Mouse (Mus musculus) MN1 (cell line): ENCODE data around the gene Lgr4.
A peak's percentile ranks its signal among the peaks of the same experiment; 100 is the strongest.

Experiments used
- DNase-seq: peaks from one replicate; pipeline ENCODE4 v3.0.0-alpha.2; 2016; ENCODE audit warnings: low spot score

The Lgr4 gene

DNA sequence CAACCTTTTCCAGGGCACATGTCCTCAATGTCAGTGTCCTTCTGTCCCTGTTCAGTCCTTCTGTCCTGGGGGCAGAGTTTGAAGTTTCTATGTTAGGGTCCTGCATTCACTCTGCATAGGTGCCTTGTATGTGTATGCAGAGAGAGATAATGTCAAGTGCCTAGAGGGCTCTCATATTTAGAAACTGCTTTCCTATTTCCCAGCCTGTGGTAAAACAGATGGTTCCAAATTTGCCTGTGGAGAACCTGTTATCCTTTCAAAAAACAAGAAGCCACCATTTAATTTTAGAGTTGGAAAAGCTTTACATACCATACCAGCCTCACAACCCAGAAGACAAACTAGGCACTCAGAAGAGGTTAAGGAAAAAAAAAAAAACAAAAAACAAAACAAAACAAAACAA is 32.1 kb downstream of the Lgr4 start:
- DNase-seq = no peak

DNA sequence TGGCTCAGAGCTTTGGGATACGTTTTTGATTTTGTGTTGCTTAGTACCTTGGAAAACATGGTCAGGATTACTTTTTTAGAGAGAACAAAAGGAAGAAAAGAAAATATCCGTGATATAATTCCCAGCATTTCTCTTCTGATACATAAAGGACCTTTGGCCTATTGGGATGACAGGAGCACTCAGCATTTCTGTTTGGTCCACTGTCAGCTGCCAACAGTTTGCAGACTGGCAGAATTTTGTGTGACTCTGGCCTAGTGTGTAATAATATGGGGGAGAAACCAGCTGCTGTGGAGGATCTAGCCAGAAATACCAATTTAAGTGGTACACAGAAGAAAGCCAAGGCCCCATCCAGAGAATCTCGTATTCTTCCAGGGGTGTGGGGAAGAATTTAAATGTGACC is 32.9 kb downstream of the Lgr4 start:
- DNase-seq = no peak

DNA sequence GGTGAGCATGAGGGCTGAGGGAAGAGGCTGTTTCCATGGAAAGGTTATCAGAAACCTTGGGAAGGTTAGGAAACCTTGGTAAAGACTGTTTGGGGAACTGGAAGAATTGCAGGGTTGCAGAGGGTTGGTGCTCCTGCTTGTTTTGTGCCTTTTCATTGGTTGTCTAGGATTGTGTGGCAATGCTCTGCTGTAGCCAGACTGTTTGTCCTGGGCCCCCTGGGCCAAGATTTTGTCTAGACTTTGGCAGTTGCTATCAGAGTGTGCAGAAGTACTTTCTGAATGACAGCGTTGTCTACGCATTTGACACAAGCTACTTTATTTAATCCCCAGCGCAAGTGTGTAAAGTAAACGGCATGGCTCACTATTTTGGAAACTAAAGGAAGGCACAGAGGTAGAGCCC is 33.6 kb downstream of the Lgr4 start:
- DNase-seq = no peak

DNA sequence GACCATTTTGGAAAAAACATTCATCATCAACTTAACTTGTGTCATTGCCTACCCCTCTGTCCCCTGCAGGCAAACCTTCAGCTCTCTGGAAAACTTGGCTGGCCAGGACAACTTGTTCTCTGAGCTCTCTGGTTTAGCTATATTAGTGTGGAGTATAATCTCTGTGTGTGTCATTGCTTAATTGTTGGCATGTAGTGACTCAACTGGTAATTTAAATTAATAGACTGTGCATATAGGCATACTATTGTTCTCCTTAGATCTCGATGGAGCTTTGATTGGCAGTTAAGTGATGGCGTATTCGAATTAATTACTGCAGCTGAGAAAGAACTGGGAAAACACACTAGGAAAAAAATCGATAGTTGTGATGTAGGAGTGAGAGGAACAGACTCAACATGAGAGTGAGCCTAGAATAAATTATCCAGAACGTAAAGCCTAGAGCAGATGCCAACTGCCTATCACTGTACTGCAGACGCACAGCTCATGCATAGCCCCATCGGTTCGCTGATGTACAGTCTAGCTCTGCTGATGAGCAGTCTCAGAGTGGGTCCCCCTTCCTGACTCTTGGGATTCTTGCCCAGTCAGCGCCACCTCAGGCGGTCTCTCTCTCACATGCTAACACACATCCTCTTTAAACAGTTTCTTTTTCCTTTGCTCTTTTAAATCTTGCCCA is 35.7 kb downstream of the Lgr4 start:
- peak; percentile 16 for DNase-seq

DNA sequence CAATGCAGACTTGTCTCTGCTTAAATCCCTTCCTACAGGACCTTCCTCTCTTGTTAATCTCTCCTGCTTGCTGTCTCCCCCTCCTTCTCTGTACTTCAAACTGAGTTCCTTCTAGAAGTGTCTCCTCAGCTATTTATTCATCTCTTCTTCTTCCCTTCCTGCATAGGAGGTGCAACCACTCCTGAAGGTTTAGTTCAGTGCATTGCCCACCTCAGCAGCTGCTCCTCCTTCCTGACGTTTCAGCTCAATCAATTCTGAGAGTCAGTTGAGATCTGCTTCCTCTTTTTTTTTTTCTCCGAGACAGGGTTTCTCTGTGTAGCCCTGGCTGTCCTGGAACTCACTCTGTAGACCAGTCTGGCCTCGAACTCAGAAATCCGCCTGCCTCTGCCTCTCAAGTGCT is 36.4 kb downstream of the Lgr4 start:
- DNase-seq = no peak

DNA sequence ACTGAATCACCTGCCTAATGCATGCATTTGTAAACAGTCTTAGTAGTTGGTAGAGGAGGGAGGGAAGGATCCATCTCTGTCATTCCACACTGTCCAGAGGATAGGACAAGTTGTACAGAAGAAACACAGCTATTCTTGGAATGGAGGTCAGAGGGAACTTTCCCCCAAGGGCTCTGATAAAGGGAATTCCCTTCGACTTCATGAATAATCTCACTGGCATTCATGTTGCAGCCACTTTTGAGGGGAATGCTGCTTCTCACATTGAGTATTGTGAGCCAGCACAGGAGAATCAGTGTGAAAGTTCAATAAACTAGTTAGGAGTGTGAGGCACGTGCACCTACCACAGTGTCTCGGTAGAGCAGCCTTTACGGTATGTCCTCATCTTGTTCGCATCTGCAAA is 37.6 kb downstream of the Lgr4 start:
- DNase-seq = no peak

DNA sequence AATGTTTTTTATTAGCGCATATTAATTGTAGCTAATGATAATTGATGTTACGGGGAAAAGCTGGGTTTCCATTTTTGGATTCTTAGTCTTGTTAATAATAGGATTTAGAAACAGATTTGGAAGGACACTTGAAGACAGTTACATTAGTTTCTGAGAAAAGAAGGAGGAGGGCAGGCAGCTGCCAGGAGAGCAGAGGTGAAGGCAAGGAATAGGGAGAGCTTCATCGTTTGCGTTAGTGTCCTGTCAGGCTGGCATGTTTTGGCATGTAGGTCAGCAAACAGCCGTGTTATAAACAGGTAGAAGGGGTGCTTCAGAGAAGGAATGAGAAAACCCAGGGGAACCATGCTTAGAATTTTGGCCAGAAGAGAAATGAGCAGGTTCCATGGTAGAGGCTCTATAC is 38.5 kb downstream of the Lgr4 start:
- DNase-seq = no peak

DNA sequence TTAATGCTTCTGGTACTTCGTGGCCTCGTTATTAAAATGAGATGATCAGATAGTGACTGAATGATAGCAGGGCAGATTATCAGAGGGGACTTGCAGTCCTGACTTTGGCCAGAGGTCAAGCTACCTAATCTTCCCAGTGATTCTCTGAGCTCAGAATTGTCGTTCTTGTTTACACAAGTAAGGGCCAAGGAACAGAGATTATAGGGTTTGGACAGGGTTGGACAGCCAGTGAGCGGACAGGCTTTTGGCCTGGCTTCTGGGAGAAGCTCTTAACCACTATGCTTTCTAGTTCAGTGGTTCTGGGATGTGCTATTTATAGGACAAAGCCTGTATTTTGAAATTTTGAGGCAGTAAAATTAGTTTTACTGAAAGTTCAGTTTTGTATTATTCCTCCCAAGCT is 39.3 kb downstream of the Lgr4 start:
- no peak for DNase-seq

DNA sequence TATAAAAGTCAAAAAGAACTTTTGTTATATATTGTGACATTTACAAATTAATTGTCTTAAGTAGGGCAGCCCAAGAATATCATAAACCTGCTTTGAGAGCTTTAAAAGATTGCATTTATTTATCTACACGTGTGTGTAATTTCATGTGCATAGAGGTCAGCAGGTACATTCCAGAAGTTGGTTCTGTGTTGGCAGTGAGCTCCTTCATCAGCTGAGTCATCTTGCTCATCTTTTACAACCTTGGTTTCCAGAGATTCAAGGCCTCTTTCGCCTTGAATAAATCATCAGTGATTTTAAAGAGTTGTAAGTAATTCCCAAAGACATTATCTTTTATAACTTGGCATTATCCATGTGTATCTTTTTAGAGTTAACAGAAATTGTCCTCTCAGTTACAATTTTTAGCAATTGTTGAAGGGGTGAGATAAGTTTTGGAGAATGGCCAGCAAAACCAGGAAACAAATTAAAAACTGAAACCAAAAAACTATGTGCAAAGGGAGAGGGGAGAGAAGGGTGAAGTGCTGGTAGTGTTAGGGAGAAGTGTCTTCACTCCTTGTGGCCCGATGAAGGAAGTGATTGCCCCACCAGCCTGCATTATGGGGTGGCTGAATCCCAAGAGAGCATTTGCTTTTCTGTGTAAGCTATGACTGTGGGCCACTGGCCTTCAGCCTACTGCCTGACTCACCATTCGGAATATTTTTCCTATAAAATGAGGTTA is 41.4 kb downstream of the Lgr4 start:
- peak; percentile 39 for DNase-seq

DNA sequence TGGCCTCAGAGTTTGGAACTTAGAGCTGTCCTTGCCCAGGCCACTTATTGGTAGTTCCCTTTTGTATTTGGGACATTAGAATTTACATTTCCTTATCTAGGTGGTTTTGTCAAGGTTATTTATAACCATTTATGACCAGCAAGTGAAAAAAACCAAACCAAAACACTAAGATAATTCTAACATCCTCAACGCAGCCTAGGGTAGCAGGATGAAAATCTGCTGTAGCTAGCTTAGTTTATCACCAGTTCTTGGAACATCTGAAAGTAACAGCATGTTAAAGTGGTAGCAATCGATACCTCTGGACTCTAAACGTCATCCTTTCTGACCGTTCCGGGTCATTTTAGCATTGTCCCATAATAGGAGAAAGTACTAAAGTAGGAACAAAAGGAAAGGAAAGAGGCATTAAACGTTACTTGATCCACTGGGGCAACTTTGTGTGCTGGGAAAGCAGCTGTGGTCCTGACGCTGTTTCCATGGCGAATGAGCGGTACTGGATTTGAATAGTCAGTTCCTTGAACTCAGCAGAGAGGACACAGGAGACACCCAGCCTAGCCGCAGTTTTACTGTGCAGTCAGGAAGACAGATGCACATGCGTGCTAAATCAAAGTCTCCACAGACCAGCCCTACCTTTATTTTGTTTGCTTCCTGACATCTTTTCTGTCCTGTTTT is 42.1 kb downstream of the Lgr4 start:
- no peak for DNase-seq

DNA sequence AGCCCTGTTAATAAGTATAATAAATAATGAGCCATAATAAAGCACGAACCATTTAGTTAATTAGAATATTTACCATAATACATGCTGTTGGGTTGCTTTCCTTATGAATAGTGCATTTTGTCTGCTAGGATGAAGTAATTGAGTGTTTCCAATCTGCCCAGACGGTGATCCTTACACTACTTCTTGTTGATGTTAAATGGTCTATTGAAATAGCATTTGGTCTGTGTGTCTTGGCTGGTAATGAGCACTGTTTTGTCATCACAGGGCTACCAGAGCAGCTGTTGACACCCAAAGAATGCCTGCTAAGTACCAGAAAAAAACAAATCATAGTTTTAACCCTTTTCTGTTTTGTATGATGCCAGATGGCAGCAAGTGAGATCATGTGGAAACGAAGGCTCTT is 42.8 kb downstream of the Lgr4 start:
- no peak for DNase-seq

DNA sequence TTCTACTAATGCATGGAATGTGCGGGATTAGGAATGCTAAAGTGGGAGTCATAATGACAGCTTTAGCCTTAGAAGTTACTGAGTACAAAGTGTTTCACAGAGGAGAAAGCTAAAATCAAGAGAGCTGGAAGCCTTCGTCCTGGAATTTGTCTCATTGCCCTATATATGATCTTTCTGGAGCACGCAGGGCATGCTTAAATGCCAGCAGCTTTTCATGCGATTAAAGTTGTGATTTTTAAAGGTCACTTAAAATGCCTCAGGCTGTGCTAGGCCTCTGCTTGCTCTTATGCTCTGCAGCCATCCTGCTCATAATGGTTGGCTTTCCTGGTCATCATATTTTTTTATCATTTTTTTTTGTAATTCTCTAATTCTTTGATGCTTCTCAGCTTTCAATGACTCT is 43.7 kb downstream of the Lgr4 start:
- DNase-seq = no peak

DNA sequence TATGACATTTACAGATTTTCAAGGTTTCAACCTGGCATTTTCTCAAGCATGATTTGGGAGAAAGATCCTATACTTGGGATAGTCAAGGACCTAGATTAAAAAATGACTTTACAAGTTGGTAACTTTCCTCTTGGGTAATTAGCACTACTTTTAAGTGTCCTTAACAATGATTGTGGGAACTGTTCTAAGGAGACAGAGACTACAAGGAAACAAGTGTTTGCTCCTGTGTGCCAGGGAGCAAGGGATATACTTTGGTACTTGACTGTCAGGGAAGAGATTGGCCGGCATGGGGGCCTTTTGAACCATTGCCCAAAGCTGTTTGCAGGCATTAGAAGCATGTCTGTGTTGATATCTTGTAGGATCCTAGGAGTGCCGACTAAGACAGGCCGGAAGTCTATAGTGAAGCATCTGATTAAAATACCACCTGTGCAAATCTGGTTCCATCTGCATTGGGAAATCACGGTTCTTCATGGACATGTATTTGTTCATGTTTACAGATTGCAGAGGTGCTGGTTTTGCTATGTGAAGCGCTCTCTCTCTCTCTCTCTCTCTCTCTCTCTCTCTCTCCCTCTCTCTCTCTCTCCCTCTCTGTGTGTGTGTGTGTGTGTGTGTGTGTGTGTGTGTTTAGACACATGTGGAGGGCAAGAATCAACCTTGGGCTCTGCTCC is 46.3 kb downstream of the Lgr4 start:
- DNase-seq = no peak

DNA sequence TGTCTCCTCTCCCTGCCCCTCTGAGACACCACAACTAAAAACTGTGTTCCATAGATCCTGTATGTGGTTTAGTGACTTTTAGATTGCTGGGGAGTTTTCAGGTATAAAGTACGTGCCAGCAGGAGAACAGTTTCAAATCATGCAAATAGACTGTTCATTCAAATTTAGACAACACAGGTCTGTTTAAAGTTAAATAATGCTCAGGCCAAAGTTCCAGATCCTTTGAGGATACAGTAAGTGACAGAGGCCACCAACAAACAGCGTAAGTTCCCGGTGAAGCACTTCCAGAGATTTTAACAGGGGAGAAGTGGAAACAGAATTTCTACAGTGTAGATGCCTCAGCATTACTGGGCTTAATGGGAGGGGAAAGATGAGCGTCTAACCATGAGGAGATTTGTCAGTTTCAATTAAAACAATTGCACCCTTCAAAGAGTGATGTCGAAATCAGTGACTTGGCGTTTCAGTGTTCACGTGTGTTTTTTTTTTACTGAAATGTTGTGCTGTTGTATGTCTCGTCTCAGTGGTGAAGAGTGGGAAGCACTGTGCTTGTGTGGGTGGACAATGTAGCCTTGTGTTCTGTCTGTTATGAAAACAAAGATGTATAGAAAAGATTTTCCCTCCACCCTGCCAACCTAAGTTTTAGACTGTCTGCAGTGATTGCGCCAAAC is 48.4 kb downstream of the Lgr4 start:
- no peak for DNase-seq

DNA sequence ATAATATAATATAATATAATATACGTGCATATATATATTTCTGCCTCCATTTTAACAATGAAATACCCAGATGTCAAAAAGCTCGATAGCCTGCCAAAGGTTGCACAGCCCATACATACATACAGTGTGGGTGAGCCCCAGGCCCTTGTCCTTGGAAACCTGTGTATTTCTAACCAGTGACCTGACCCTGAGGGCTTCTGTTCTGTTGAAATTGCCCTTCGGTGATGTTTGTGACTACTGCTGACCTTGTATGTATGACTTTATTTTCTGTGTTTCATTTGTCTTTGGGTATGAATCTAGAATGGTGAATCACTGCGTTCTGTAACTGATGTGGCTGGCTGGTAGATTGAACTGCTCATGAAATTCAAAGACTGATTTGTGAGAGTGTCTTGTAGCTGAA is 49.4 kb downstream of the Lgr4 start:
- no peak for DNase-seq

DNA sequence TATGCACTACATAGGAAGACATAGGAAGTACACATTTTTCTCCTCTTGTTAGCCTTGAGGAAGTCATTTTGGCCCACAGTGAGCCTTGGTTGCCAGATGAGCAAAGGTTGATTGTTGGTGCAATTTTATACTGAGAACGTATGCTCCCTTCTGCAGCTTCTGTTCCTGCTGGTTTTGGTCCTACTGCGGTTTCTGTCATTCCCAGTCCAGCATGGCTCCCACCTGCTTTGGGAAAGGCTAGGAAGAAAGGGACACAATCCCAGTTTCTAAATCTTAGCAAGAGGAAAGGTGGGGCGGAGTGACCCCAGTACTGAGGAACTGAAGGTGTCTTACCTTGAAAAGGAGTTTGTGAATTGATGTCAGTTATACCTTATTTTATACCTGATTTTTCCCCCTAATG is 51.9 kb downstream of the Lgr4 start:
- no peak for DNase-seq

DNA sequence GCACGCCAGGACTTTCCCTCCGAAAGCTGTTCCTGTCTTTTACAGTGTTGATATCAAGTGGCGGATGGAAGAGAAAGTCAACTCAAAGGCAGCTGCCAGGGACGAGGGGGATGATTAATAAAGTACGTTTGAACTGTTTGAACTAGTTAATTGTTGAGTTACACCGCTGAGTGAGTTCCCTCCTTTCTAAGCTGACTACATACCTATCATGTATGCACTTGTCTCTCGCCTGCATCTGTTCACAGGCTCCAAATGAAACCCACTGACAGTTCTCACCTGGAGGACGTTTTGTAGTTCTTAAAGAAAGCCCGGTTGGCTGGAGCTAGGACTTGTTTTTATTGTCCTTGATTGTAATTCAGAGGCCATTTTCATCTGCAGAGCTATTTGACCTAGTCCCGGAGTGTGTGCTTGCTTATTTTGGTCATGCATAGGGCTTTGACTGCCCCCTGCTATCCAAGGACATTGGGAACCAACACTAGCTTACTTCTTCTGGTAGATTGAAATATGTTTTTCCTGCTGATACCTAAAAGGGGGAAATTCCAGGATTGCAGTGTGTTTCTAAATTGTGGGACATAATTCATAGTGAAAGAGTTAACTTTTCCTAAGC is 52.6 kb downstream of the Lgr4 start:
- no peak for DNase-seq

DNA sequence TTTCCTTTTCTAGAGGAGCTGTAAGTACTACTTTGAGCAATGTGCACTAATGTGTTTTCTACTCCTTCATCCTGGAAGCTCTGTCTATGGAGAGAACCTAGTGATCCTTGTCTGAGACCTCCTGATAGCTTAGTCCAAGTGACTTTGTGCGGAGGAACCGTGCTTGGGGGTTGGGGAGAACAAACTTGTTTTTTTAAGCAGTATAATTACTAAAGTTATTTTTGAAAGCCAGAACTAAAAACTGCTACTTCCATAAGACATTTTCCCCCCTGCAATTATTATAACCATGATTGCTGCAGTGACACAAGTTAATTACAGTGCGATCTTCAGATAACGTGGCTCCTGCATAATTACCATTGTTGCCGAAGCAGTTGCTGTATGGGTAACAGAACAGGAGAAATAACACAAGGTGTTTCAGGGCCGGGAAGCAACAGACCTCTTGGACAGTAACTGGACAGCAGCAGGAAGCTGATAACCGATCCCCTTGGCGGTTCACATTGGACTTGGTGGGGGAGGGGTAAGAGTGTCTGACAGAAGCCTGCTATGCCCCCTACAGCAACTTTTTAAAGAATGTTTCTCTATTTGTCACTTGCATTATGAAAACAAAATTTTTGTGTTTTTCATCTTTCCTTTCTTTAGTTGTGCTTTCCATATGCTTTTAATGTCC is 53.4 kb downstream of the Lgr4 start:
- DNase-seq = no peak

DNA sequence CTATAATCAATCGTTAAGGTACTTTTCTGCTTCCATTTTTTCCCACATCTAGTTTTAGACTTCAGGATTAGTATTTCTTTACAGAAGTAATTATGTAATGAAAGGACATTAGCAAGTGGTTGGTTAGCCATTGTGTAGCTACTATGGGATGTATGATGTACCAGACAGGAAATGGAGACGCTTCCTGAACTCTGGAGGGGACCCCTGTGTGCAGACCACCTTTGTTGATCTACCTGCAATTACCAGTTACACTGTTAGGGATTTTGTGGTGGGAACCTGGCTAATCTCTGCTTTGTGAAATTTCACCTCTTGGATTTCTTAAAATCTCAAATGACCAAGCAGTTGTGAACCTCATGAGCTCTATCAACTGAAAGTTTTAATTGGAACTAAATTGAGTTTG is 54.9 kb downstream of the Lgr4 start:
- no peak for DNase-seq

DNA sequence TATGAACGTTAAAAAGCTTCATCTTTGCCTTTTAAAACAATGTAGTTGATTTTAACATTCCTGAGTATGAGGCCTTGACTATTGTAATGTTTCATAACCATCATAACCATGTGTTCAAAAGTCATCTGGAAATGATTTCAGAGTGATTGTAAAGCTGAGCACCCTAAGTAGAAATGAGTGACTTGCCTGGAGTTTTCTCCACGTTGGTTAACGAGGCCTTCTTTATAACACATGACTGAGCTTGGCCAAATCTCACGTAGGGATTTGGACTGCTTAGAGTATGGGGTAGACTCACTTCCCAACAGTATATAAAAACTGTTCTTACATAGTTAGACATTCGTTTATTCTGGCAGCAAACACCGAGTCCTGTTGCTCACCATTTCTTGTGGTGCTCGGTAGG is 55.5 kb downstream of the Lgr4 start:
- no peak for DNase-seq

DNA sequence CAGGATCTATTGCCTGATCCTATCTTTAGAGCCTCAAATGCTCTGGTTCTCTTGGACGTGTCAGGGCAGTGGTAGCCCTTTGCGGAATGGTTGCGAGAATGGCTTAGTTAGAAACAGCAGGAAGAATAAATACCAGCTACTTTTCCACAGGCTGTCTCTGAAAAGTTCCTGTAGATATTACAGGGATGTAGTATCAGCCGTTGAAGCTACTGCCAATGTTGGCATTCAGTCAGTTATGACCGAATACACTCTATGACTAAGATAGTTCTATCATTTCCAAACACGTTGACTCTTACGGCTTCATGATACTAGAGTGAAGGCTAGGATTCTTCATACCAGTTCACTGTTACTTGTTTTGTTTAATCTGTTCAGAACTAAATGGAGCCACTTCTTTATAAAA is 57.4 kb downstream of the Lgr4 start:
- no peak for DNase-seq

DNA sequence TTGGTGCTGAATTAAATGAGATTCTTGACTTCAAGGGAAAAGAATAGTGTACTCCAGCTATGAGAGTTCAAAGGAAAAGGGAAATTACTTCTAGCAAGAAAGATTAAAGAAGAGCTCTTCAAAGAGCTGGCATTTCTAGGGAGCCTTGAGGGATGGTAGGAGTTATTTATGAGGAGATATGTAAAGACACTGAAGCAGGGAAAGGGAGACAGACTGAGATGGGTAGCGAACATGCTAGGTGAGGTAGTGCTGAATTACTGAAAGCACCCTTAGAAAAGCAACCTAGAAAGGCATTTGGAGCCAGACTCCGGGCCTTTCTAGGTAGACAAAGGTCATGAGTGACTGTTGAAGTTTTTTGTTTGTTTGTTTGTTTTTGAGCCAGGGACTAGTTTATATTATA is 58.7 kb downstream of the Lgr4 start:
- DNase-seq = no peak
